Mouse (Mus musculus) limb, embryonic 10.5 days (tissue): ENCODE measurements around the gene Commd1. TPM values are rescaled to one million over a fixed set of nuclear protein-coding genes. Genes with fewer than 3 reads are reported as not detected.

ENCODE experiments used
- DNase-seq: peaks from one replicate; pipeline ENCODE4 v3.0.0-alpha.2; 2017; ENCODE audit warnings: low spot score
- H3K27ac ChIP-seq: fragments of 300-500 bp; sonication (generic); 2 replicates; pipeline ENCODE4 v1.5.1; 2016; ENCODE audit warnings: mild to moderate bottlenecking
- H3K27me3 ChIP-seq: fragments of 300-500 bp; sonication (generic); 2 replicates; pipeline ENCODE4 v1.6.1; 2016; ENCODE audit warnings: low read depth, mild to moderate bottlenecking; ENCODE audit not compliant: poor library complexity, severe bottlenecking
- H3K36me3 ChIP-seq: fragments of 300-500 bp; sonication (generic); 2 replicates; pipeline ENCODE4 v1.6.1; 2016; ENCODE audit warnings: mild to moderate bottlenecking, moderate library complexity
- H3K4me1 ChIP-seq: fragments of 300-500 bp; sonication (generic); 2 replicates; pipeline ENCODE4 v1.6.1; 2016
- H3K4me3 ChIP-seq: fragments of 300-500 bp; sonication (generic); 2 replicates; pipeline ENCODE4 v1.5.1; 2016; ENCODE audit warnings: mild to moderate bottlenecking, moderate library complexity
- H3K9me3 ChIP-seq: fragments of 300-500 bp; sonication (generic); replicated peaks from 2 replicates; pipeline ENCODE4 v1.6.1; 2016; ENCODE audit warnings: mild to moderate bottlenecking
- WGBS: fragments of 180-500 bp; shearing (Covaris S2); methylation state at CpG from one replicate; pipeline ENCODE4 v1.1.7; 2016; 5-methylcytosine and 5-hydroxymethylcytosine counted together
- polyA plus RNA-seq: library from polyadenylated mRNA; unstranded; fragments of >200 nt; fragmentation: Nextera tagmentation; extraction: Ambion mirVana; gene quantifications from 2 replicates; pipeline ENCODE4 v1.2.1, GENCODE M21; 2016

Commd1 gene
- polyA plus RNA-seq, 1 experiment from 2014 or later: 399 TPM

- 3% methylated on average over 50 of the region's 50 CpGs for WGBS
- peak overlapping the region; percentile 80 for H3K27ac ChIP-seq
- peaks cover 66% of the 10 kb centered on the region for H3K27me3 ChIP-seq
- no peaks in the 10 kb centered on the region for H3K36me3 ChIP-seq
- DNase-seq: peak; percentile 46
- H3K4me3 ChIP-seq: peak overlapping the region; percentile 77
- peaks cover 26% of the 10 kb centered on the region for H3K4me1 ChIP-seq
- H3K9me3 ChIP-seq: no peaks in the 10 kb centered on the region
Measured at GRCm38 (mm10) chr11:22858441-22859300, 123.5 kb downstream of the Commd1 start.

- DNase-seq: peak; percentile 55
- Histone ChIP-seq H3K4me3 (peak overlapping the region; percentile 77), H3K27me3 (peaks cover 59% of the 10 kb centered on the region), H3K4me1 (peaks cover 27% of the 10 kb centered on the region), H3K9me3 (no peaks in the 10 kb centered on the region), H3K36me3 (no peaks in the 10 kb centered on the region), H3K27ac (no peak overlapping the region)
- 18% methylated on average over 25 of the region's 25 CpGs for WGBS
Measured at GRCm38 (mm10) chr11:22857705-22858440, 124.3 kb downstream of the Commd1 start.

- DNase-seq: no peak
- Histone ChIP-seq H3K27me3 (peaks cover 54% of the 10 kb centered on the region), H3K4me3 (no peak overlapping the region), H3K4me1 (peaks cover 33% of the 10 kb centered on the region), H3K36me3 (no peaks in the 10 kb centered on the region), H3K27ac (no peak overlapping the region), H3K9me3 (no peaks in the 10 kb centered on the region)
- WGBS: 80% methylated on average over 5 of the region's 5 CpGs
Measured at GRCm38 (mm10) chr11:22857106-22857704, 125.0 kb downstream of the Commd1 start.

GRCm38 (mm10) chr11:22856371-22856965, 125.7 kb downstream of the Commd1 start:
- no peaks in the 10 kb centered on the region for H3K9me3 ChIP-seq
- H3K4me1 ChIP-seq: peaks cover 33% of the 10 kb centered on the region
- 84% methylated on average over 3 of the region's 3 CpGs for WGBS
- H3K27me3 ChIP-seq: peaks cover 47% of the 10 kb centered on the region
- no peaks in the 10 kb centered on the region for H3K36me3 ChIP-seq
- H3K4me3 ChIP-seq: no peak overlapping the region
- no peak overlapping the region for H3K27ac ChIP-seq
- DNase-seq: no peak

GRCm38 (mm10) chr11:22854571-22854970, 127.6 kb downstream of the Commd1 start:
- no peak overlapping the region for H3K4me3 ChIP-seq
- 87% methylated on average over 4 of the region's 4 CpGs for WGBS
- H3K27me3 ChIP-seq: peaks cover 32% of the 10 kb centered on the region
- H3K4me1 ChIP-seq: peaks cover 23% of the 10 kb centered on the region
- H3K36me3 ChIP-seq: no peaks in the 10 kb centered on the region
- H3K9me3 ChIP-seq: no peaks in the 10 kb centered on the region
- H3K27ac ChIP-seq: no peak overlapping the region
- no peak for DNase-seq

GRCm38 (mm10) chr11:22853477-22854157, 128.6 kb downstream of the Commd1 start:
- 73% methylated on average over 2 of the region's 2 CpGs for WGBS
- no peak for DNase-seq
- peaks cover 25% of the 10 kb centered on the region for H3K27me3 ChIP-seq

GRCm38 (mm10) chr11:22852510-22852909, 129.7 kb downstream of the Commd1 start:
- DNase-seq: no peak
- H3K4me3 ChIP-seq: no peak overlapping the region
- H3K4me1 ChIP-seq: peaks cover 17% of the 10 kb centered on the region
- WGBS: 67% methylated on average over 1 of the region's 1 CpGs
- H3K9me3 ChIP-seq: no peaks in the 10 kb centered on the region
- no peak overlapping the region for H3K27ac ChIP-seq
- peaks cover 14% of the 10 kb centered on the region for H3K27me3 ChIP-seq
- H3K36me3 ChIP-seq: no peaks in the 10 kb centered on the region

More at GRCm38 (mm10) chr11:22853477-22854157, 128.6 kb downstream of the Commd1 start:
- Histone ChIP-seq H3K27ac (no peak overlapping the region), H3K4me1 (peaks cover 14% of the 10 kb centered on the region), H3K9me3 (no peaks in the 10 kb centered on the region), H3K36me3 (no peaks in the 10 kb centered on the region), H3K4me3 (no peak overlapping the region)

- H3K4me3 ChIP-seq: no peak overlapping the region
- H3K36me3 ChIP-seq: no peaks in the 10 kb centered on the region
- no peaks in the 10 kb centered on the region for H3K9me3 ChIP-seq
- H3K4me1 ChIP-seq: peaks cover 25% of the 10 kb centered on the region
- DNase-seq: no peak
- H3K27me3 ChIP-seq: peaks cover 3% of the 10 kb centered on the region
- H3K27ac ChIP-seq: no peak overlapping the region
- WGBS: 50% methylated on average over 4 of the region's 4 CpGs
Measured at GRCm38 (mm10) chr11:22851416-22851815, 130.8 kb downstream of the Commd1 start.

GRCm38 (mm10) chr11:22850077-22850476, 132.1 kb downstream of the Commd1 start:
- 86% methylated on average over 4 of the region's 4 CpGs for WGBS
- peaks cover 27% of the 10 kb centered on the region for H3K4me1 ChIP-seq

GRCm38 (mm10) chr11:22848649-22849195, 133.5 kb downstream of the Commd1 start:
- no peaks in the 10 kb centered on the region for H3K9me3 ChIP-seq
- no peak for DNase-seq
- H3K27me3 ChIP-seq: no peaks in the 10 kb centered on the region; the same call in 1 of the 2 replicates
- H3K4me3 ChIP-seq: no peak overlapping the region
- H3K27ac ChIP-seq: no peak overlapping the region
- 81% methylated on average over 5 of the region's 5 CpGs for WGBS
- H3K4me1 ChIP-seq: peaks cover 27% of the 10 kb centered on the region
- H3K36me3 ChIP-seq: no peaks in the 10 kb centered on the region

More at GRCm38 (mm10) chr11:22850077-22850476, 132.1 kb downstream of the Commd1 start:
- DNase-seq: no peak
- no peak overlapping the region for H3K27ac ChIP-seq
- no peak overlapping the region for H3K4me3 ChIP-seq
- no peaks in the 10 kb centered on the region for H3K36me3 ChIP-seq
- no peaks in the 10 kb centered on the region; the same call in 1 of the 2 replicates for H3K27me3 ChIP-seq
- H3K9me3 ChIP-seq: no peaks in the 10 kb centered on the region

- no peaks in the 10 kb centered on the region for H3K27me3 ChIP-seq
- H3K9me3 ChIP-seq: no peaks in the 10 kb centered on the region
- no peak overlapping the region for H3K27ac ChIP-seq
- peaks cover 27% of the 10 kb centered on the region for H3K4me1 ChIP-seq
- DNase-seq: no peak
- no peaks in the 10 kb centered on the region for H3K36me3 ChIP-seq
- 37% methylated on average over 8 of the region's 8 CpGs for WGBS
- no peak overlapping the region for H3K4me3 ChIP-seq
Measured at GRCm38 (mm10) chr11:22847732-22848648, 134.2 kb downstream of the Commd1 start.
